Mouse (Mus musculus) left cerebral cortex, adult 11 months (tissue): ENCODE results near the gene Thumpd1.

Experiments used
- DNase-seq: peaks from one replicate; pipeline ENCODE4 v3.0.0; 2022; ENCODE audit warnings: low spot score

Thumpd1 gene

GRCm38 (mm10) chr7:119670925-119671324, 49.7 kb downstream of the Thumpd1 start:
- DNase-seq = no peak

GRCm38 (mm10) chr7:119670395-119670794, 50.2 kb downstream of the Thumpd1 start:
- DNase-seq = no peak

GRCm38 (mm10) chr7:119667893-119668292, 52.7 kb downstream of the Thumpd1 start:
- DNase-seq = no peak
